Comparison of ENCODE assay signal across 8 mouse cellular contexts in genomic region chr6:115267916-115268315, GRCm38 (mm10). TPM values are rescaled to one million over a fixed set of nuclear protein-coding genes. Genes with fewer than 3 reads are reported as not detected.
A peak's percentile ranks its signal among the peaks of the same experiment; 100 is the strongest.
DNase-seq lines count a peak whose midpoint lies in the region; ATAC-seq and TF ChIP-seq lines count a peak whose summit lies in the region.

No protein-coding gene starts in this region.

- peak; percentile 94 for TF ChIP-seq CTCF in cortical plate, adult 2 months (IDR thresholded peaks at IDR 0.05; ENCODE audit: extremely low read depth, insufficient read depth, low read length)

- H3K36me3 ChIP-seq in heart, embryonic 11.5 days (ENCODE audit: control insufficient read depth, insufficient read depth, low read length): no peaks in the 10 kb centered on the region
- H3K36me3 ChIP-seq in limb, embryonic 11.5 days (ENCODE audit: control insufficient read depth, insufficient read depth, low read length): no peaks in the 10 kb centered on the region

- DNase-seq in heart, adult 18-20 months: peak; percentile 85 to 90
- peak; percentile 64 to 66 for DNase-seq in gastrocnemius, postnatal 36 days
- peak; percentile 65 for DNase-seq in kidney, adult 11 months
- DNase-seq in limb, embryonic 11.5 days (ENCODE audit: low spot score): peak; percentile 81
- peak; percentile 21 for DNase-seq in testis, postnatal 14 days (ENCODE audit: low spot score)

- no peak for ATAC-seq in heart, embryonic 11.5 days (replicated peaks; ENCODE audit: insufficient number of reproducible peaks, low FRiP score, low TSS enrichment)
- ATAC-seq in limb, embryonic 11.5 days (ENCODE audit: insufficient number of reproducible peaks, low FRiP score, low TSS enrichment, low read depth): 0 out of 2 replicates have a peak, but pooled peaks have one; percentile 35
- peak; percentile 79 for ATAC-seq in monocyte, adult 5-6 weeks (replicated peaks; ENCODE audit: insufficient number of reproducible peaks, low FRiP score, low TSS enrichment, poor library complexity, severe bottlenecking)

- TF ChIP-seq POLR2A in cortical plate, adult 2 months (IDR thresholded peaks at IDR 0.05; ENCODE audit: extremely low read depth, insufficient read depth, low read length): no peak

- peaks cover 12% of the 10 kb centered on the region for H3K4me1 ChIP-seq in heart, embryonic 11.5 days (ENCODE audit: control insufficient read depth, insufficient read depth, low read length)
- H3K4me1 ChIP-seq in cortical plate, adult 2 months (ENCODE audit: control insufficient read depth, insufficient read depth, low read length): no peaks in the 10 kb centered on the region
- peaks cover 5% of the 10 kb centered on the region for H3K4me1 ChIP-seq in limb, embryonic 11.5 days (ENCODE audit: control insufficient read depth, insufficient read depth, low read length)

- no peak overlapping the region for H3K4me3 ChIP-seq in heart, embryonic 11.5 days (ENCODE audit: low read depth, low read length)
- H3K4me3 ChIP-seq in cortical plate, adult 2 months (ENCODE audit: insufficient read depth, low read length): no peak overlapping the region
- H3K4me3 ChIP-seq in limb, embryonic 11.5 days (ENCODE audit: low read depth, low read length): no peak overlapping the region

- no peaks in the 10 kb centered on the region for H3K9me3 ChIP-seq in heart, embryonic 11.5 days (replicated peaks; ENCODE audit: control insufficient read depth, low read length)
- no peaks in the 10 kb centered on the region for H3K9me3 ChIP-seq in limb, embryonic 11.5 days (ENCODE audit: control insufficient read depth, low read length)

- H3K9ac ChIP-seq in heart, embryonic 11.5 days (ENCODE audit: low read depth, low read length): no peak overlapping the region
- no peak overlapping the region for H3K9ac ChIP-seq in limb, embryonic 11.5 days (ENCODE audit: low read length)

- no peak overlapping the region for H3K27ac ChIP-seq in heart, embryonic 11.5 days (ENCODE audit: low read depth, low read length)
- no peak overlapping the region for H3K27ac ChIP-seq in cortical plate, adult 2 months (ENCODE audit: insufficient read depth, low read length)
- H3K27ac ChIP-seq in limb, embryonic 11.5 days (replicated peaks; ENCODE audit: low read depth, low read length): no peak overlapping the region

- intact Hi-C loops in gastrocnemius, postnatal 36 days (cut with DNase I): loop anchor here (1.0 to 5.0 kb wide), 4 partner anchors 41 to 546 kb away; partner anchors contain the start of gene Gm17482

- no peak overlapping the region for H3K4me2 ChIP-seq in heart, embryonic 11.5 days
- H3K4me2 ChIP-seq in limb, embryonic 11.5 days (ENCODE audit: low read depth, severe bottlenecking): no peak overlapping the region

- WGBS in heart, embryonic 11.5 days (ENCODE audit: insufficient replicate concordance): 45% methylated on average over 2 of the region's 2 CpGs
- 41% methylated on average over 2 of the region's 2 CpGs for WGBS in limb, embryonic 11.5 days

- H3K27me3 ChIP-seq in heart, embryonic 11.5 days (ENCODE audit: control insufficient read depth, insufficient read depth, low read length): peaks cover 58% of the 10 kb centered on the region
- H3K27me3 ChIP-seq in limb, embryonic 11.5 days (ENCODE audit: control insufficient read depth, insufficient read depth, low read length): no peaks in the 10 kb centered on the region

RNA-seq across cellular contexts. Expression of gene Timp4, which starts 15.9 kb away (rescaled TPM):
- total RNA-seq in heart, adult 18-20 months (2021): 10 to 100 TPM; 41.9 to 50.3 TPM
- polyA plus RNA-seq in heart, embryonic 11.5 days (2014; fragmentation: Nextera tagmentation; extraction: Ambion mirVana): 0.39 TPM in 1 of 2 replicates, not detected in the other
- polyA plus RNA-seq in cortical plate, adult 2 months (2012; rRNA removed): 30.4 and 31.4 TPM in 2 replicates
- 10 to 100 TPM; 16.8 to 22.6 TPM for total RNA-seq in gastrocnemius, postnatal 36 days (2021)
- polyA plus RNA-seq in limb, embryonic 11.5 days (2014; fragmentation: Nextera tagmentation; extraction: Ambion mirVana): 0.14 and 0.31 TPM in 2 replicates
- not detected in 3 replicates for total RNA-seq in monocyte, adult 5-6 weeks (2017)

RNA-seq across cellular contexts. Expression of gene Gm17482, which starts 40.8 kb away (rescaled TPM):
- total RNA-seq in heart, adult 18-20 months (2021): not detected
- polyA plus RNA-seq in heart, embryonic 11.5 days (2014; fragmentation: Nextera tagmentation; extraction: Ambion mirVana): not detected in 2 replicates
- polyA plus RNA-seq in cortical plate, adult 2 months (2012; rRNA removed): not detected in 2 replicates
- not detected for total RNA-seq in gastrocnemius, postnatal 36 days (2021)
- polyA plus RNA-seq in limb, embryonic 11.5 days (2014; fragmentation: Nextera tagmentation; extraction: Ambion mirVana): not detected in 2 replicates
- total RNA-seq in monocyte, adult 5-6 weeks (2017): not detected in 3 replicates

Comparison
In these comparisons a context has a peak if more than half of its experiments do, and no peak if none do; other contexts are left out.
1. DNase-seq: peak in every context shown above with its lines; median percentile 88 in heart, adult 18-20 months; 81 in limb, embryonic 11.5 days; 65 in gastrocnemius, postnatal 36 days; 65 in kidney, adult 11 months; 21 in testis, postnatal 14 days.
2. RNA of gene Timp4, which starts 15.9 kb away (total RNA-seq): 41.9 to 50.3 TPM in heart, adult 18-20 months and 16.8 to 22.6 TPM in gastrocnemius, postnatal 36 days; not detected in monocyte, adult 5-6 weeks; every median in the first group is over 10 times any median in the second.